Mouse (Mus musculus): ENCODE results near the gene Ncam1. TPM values are rescaled to one million over a fixed set of nuclear protein-coding genes. Genes with fewer than 3 reads are reported as not detected.

Ncam1 gene
- polyA plus RNA-seq, 1 experiment from 2014 or later: 493 TPM

- H3K27ac ChIP-seq (replicated peaks): peak overlapping the region; percentile 42; the same call in 1 of the 2 replicates
Measured at GRCm38 (mm10) chr9:49793241-49793640, 5.5 kb downstream of the Ncam1 start.

GRCm38 (mm10) chr9:49792646-49793045 lies 6.1 kb downstream of the Ncam1 start:
- Histone ChIP-seq H3K9me3 (no peaks in the 10 kb centered on the region), H3K4me1 (replicated peaks) (peaks cover 62% of the 10 kb centered on the region), H3K27ac (replicated peaks) (0 out of 2 replicates have a peak overlapping the region, but pooled peaks have one; percentile 42), H3K4me3 (no peak overlapping the region), H3K4me2 (no peak overlapping the region), H3K9ac (no peak overlapping the region), H3K36me3 (no peaks in the 10 kb centered on the region), H3K27me3 (no peaks in the 10 kb centered on the region)
- ATAC-seq (ENCODE audit: low FRiP score, low read depth): no peak
- 74% methylated on average over 4 of the region's 4 CpGs for WGBS

More at GRCm38 (mm10) chr9:49793241-49793640, 5.5 kb downstream of the Ncam1 start:
- Histone ChIP-seq H3K9ac (0 out of 2 replicates have a peak overlapping the region, but pooled peaks have one; percentile 10), H3K36me3 (no peaks in the 10 kb centered on the region), H3K27me3 (no peaks in the 10 kb centered on the region), H3K4me2 (peak overlapping the region; percentile 3; the same call in 1 of the 2 replicates), H3K4me1 (replicated peaks) (peaks cover 62% of the 10 kb centered on the region), H3K9me3 (no peaks in the 10 kb centered on the region), H3K4me3 (no peak overlapping the region)
- WGBS: 25% methylated on average over 2 of the region's 2 CpGs
- no peak for ATAC-seq (ENCODE audit: low FRiP score, low read depth)

DNA sequence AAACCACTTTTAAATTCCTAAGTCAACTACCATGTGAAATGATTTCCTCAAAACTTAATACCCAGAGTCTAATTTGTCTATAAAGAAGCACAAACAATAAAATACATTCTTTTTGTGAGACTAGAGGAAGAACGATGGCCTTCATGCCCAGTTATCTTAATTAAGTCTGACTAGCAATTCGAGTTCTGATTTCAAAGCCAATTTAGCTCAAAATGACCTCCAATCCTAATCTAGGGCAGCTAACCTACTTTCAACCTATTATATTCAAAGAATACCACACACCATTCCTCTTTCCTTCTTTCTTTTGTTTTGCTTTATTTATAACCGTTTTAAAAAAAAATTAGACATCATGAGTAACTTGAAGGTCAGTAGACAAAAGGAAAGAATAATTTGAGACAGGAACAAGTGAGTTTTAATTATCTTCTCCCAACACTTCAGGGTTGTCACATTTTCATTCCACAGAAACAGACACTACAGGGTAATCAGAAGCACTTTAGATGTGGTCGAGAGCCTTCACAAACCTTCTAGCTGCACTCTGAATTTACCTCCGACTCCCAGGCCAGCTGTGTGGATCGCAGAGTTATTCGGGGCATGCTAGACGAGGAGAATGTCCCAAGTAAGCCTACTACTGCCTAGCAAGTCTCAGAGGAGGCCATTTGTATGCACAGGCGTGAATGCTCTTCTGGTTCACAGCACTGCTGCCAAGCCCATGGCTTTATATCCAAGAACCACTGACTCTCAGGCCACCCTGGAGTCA lies 17.5 kb downstream of the Ncam1 start:
- whole genome bisulfite sequencing: 69% methylated on average over 9 of the region's 9 CpGs
- no peak for ATAC-seq (ENCODE audit: low FRiP score, low read depth)

DNA sequence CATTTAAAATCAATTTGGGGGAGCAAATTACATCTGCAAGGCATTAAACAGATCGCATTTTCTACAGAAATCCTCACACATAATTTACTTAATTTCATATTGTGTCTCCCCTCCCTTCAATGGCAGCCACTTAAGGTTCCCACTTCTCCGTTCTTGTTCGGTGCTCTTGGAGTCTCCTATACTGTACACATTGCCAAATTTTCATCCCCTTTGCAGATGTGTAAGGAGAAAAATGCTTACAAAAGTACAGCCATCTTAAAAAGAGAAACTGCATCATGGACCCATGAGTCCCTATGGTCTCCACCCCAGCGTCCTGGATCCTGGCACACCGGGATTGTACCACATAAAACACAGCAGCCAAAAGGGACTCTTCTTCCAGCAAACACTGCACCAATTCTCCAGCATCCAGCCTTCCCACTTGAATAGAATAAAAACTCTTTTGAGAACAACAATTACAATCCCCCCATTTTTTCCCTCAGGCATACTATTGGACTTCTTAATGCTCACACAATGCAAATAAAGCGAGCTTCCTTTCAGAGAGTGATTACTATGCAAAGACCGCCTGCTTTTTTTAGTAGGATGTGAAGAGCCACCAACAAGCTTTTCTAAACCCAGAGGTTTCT lies 21.6 kb downstream of the Ncam1 start:
- no peak for ATAC-seq (ENCODE audit: low FRiP score, low read depth)
- Histone ChIP-seq H3K4me3 (no peak overlapping the region), H3K36me3 (no peaks in the 10 kb centered on the region), H3K9ac (no peak overlapping the region), H3K27me3 (no peaks in the 10 kb centered on the region), H3K9me3 (no peaks in the 10 kb centered on the region), H3K4me1 (replicated peaks) (peaks cover 39% of the 10 kb centered on the region), H3K4me2 (peak overlapping the region; percentile 13; the same call in 1 of the 2 replicates), H3K27ac (replicated peaks) (peak overlapping the region; percentile 29; the same call in 1 of the 2 replicates)
- WGBS: 38% methylated on average over 7 of the region's 7 CpGs

More for the DNA sequence above, 17.5 kb downstream of the Ncam1 start:
- Histone ChIP-seq H3K27ac (replicated peaks) (no peak overlapping the region), H3K9me3 (no peaks in the 10 kb centered on the region), H3K4me2 (no peak overlapping the region), H3K27me3 (no peaks in the 10 kb centered on the region), H3K4me3 (no peak overlapping the region), H3K4me1 (replicated peaks) (peaks cover 40% of the 10 kb centered on the region), H3K36me3 (no peaks in the 10 kb centered on the region), H3K9ac (no peak overlapping the region)

GRCm38 (mm10) chr9:49766634-49767033 lies 32.1 kb downstream of the Ncam1 start:
- ATAC-seq (ENCODE audit: low FRiP score, low read depth): no peak
- Histone ChIP-seq H3K36me3 (no peaks in the 10 kb centered on the region), H3K27ac (replicated peaks) (no peak overlapping the region), H3K4me1 (replicated peaks) (peaks cover 7% of the 10 kb centered on the region), H3K4me3 (no peak overlapping the region), H3K9me3 (no peaks in the 10 kb centered on the region), H3K4me2 (no peak overlapping the region), H3K9ac (no peak overlapping the region), H3K27me3 (no peaks in the 10 kb centered on the region)
- WGBS: 77% methylated on average over 2 of the region's 2 CpGs

- no peaks in the 10 kb centered on the region for H3K9me3 ChIP-seq
- WGBS: 81% methylated on average over 6 of the region's 6 CpGs
Measured at GRCm38 (mm10) chr9:49760571-49760970, 38.2 kb downstream of the Ncam1 start.

DNA sequence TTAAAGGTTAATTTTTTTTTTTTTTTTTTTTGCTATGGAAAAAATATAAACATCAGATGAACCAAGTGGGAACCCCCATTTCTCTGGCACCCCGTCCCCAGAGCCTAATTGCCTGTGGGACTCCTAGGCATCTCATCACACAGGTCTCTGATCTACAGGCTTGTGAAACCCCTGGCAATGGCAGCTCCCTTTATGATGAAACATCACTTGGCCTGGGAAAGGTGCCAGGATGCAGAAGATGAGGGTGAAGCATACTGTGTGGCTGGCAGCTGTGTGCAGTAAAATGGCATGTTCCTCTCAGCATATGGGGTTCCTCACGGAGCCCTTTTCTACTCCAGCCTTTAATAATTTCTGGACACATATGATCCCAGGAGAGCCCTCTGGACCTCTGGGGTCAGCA lies 40.3 kb downstream of the Ncam1 start:
- ATAC-seq (ENCODE audit: low FRiP score, low read depth): 0 out of 2 replicates have a peak, but pooled peaks have one; percentile 28
- peaks cover 61% of the 10 kb centered on the region for H3K4me1 ChIP-seq (replicated peaks)
- peak overlapping the region; percentile 75 for H3K27ac ChIP-seq (replicated peaks)
- no peaks in the 10 kb centered on the region for H3K36me3 ChIP-seq
- no peaks in the 10 kb centered on the region for H3K27me3 ChIP-seq
- H3K4me2 ChIP-seq: peak overlapping the region; percentile 15; the same call in 1 of the 2 replicates
- no peak overlapping the region for H3K4me3 ChIP-seq
- H3K9ac ChIP-seq: no peak overlapping the region
- 11% methylated on average over 2 of the region's 2 CpGs for WGBS
- no peaks in the 10 kb centered on the region for H3K9me3 ChIP-seq

More at GRCm38 (mm10) chr9:49760571-49760970, 38.2 kb downstream of the Ncam1 start:
- Histone ChIP-seq H3K4me3 (no peak overlapping the region), H3K4me2 (no peak overlapping the region), H3K36me3 (no peaks in the 10 kb centered on the region), H3K27ac (replicated peaks) (no peak overlapping the region), H3K27me3 (no peaks in the 10 kb centered on the region), H3K9ac (no peak overlapping the region), H3K4me1 (replicated peaks) (peaks cover 48% of the 10 kb centered on the region)
- ATAC-seq (ENCODE audit: low FRiP score, low read depth): no peak

- H3K9ac ChIP-seq: no peak overlapping the region
- no peaks in the 10 kb centered on the region for H3K9me3 ChIP-seq
- no peaks in the 10 kb centered on the region for H3K27me3 ChIP-seq
- peaks cover 62% of the 10 kb centered on the region for H3K4me1 ChIP-seq (replicated peaks)
- 19% methylated on average over 12 of the region's 12 CpGs for WGBS
- H3K4me3 ChIP-seq: no peak overlapping the region
- ATAC-seq (ENCODE audit: low FRiP score, low read depth): no peak
- peak overlapping the region; percentile 24 for H3K4me2 ChIP-seq
- H3K36me3 ChIP-seq: no peaks in the 10 kb centered on the region
- H3K27ac ChIP-seq (replicated peaks): peak overlapping the region; percentile 75
Measured at GRCm38 (mm10) chr9:49757986-49758385, 40.7 kb downstream of the Ncam1 start.

DNA sequence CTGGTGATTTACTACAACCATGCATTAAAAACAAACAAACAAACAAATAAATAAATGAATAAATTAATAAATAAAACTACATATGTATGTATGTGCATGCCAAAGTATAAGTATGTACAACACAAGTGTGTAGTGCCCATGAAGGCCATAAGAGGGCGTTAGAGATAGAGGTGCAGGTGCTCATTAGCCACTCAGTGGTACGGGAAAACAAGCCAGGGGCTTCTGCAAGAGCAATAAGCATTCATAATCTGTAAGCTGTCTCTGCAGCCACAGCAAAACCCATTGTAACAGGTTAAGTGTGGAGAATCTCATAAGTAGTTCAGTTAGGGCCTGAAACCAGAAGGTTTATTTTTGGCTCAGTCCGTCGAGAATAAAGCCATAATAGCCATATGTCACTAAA lies 41.1 kb downstream of the Ncam1 start:
- WGBS: 43% methylated on average over 4 of the region's 4 CpGs
- Histone ChIP-seq H3K36me3 (no peaks in the 10 kb centered on the region), H3K4me2 (peak overlapping the region; percentile 24), H3K4me1 (replicated peaks) (peaks cover 65% of the 10 kb centered on the region), H3K27me3 (no peaks in the 10 kb centered on the region), H3K9ac (no peak overlapping the region), H3K9me3 (no peaks in the 10 kb centered on the region), H3K27ac (replicated peaks) (peak overlapping the region; percentile 75), H3K4me3 (no peak overlapping the region)
- ATAC-seq (ENCODE audit: low FRiP score, low read depth): no peak

DNA sequence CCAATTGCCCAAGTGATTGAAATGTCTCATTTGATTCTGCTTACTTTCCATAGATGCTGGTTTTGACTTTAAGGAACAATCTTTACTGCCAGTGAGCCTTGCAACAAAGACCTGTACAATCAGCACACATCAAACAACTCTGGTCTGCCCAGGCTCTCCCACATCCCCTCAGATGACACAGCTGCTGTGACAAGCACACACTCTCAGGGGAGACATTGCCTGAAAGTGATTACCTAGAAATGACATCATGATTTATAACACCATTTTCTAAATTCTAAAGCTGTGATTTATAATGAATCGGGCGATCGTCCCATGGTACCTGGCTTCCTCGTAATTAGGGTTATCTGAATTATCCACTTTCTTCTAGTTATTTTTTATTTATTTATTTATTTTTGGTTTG lies 42.0 kb downstream of the Ncam1 start:
- no peak overlapping the region for H3K27ac ChIP-seq (replicated peaks)

GRCm38 (mm10) chr9:49755214-49755613 lies 43.5 kb downstream of the Ncam1 start:
- Histone ChIP-seq H3K9ac (no peak overlapping the region), H3K9me3 (no peaks in the 10 kb centered on the region), H3K4me2 (no peak overlapping the region), H3K27ac (replicated peaks) (0 out of 2 replicates have a peak overlapping the region, but pooled peaks have one; percentile 1), H3K4me3 (no peak overlapping the region), H3K36me3 (no peaks in the 10 kb centered on the region), H3K27me3 (no peaks in the 10 kb centered on the region), H3K4me1 (replicated peaks) (peaks cover 70% of the 10 kb centered on the region)
- WGBS: 44% methylated on average over 4 of the region's 4 CpGs
- no peak for ATAC-seq (ENCODE audit: low FRiP score, low read depth)

More for the DNA sequence above, 42.0 kb downstream of the Ncam1 start:
- Histone ChIP-seq H3K4me3 (no peak overlapping the region), H3K27me3 (no peaks in the 10 kb centered on the region), H3K36me3 (no peaks in the 10 kb centered on the region), H3K9me3 (no peaks in the 10 kb centered on the region), H3K4me2 (no peak overlapping the region), H3K4me1 (replicated peaks) (peaks cover 71% of the 10 kb centered on the region), H3K9ac (no peak overlapping the region)
- WGBS: 43% methylated on average over 4 of the region's 4 CpGs
- no peak for ATAC-seq (ENCODE audit: low FRiP score, low read depth)

DNA sequence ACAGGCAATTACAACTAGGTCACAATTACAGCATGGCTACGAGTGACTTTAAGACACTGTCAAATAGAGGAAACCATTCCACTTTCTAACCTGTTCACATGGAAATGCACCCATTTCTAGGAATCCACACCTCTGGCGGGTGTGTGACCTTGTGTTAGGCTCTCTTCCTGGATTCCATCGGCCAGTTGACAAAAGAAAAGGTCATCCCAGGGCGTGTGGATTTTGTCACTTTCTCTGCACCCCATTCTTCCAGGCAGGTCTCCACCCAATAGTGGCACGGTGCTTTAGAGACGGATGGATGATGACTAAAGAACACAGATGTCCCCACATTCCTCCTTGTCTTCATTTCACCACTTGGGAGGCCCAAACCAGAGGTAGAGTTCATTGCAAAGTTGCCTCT lies 47.3 kb downstream of the Ncam1 start:
- no peaks in the 10 kb centered on the region for H3K9me3 ChIP-seq
- no peak overlapping the region for H3K27ac ChIP-seq (replicated peaks)
- H3K4me2 ChIP-seq: no peak overlapping the region
- H3K9ac ChIP-seq: no peak overlapping the region
- no peak overlapping the region for H3K4me3 ChIP-seq
- H3K36me3 ChIP-seq: no peaks in the 10 kb centered on the region
- H3K27me3 ChIP-seq: no peaks in the 10 kb centered on the region
- peaks cover 58% of the 10 kb centered on the region for H3K4me1 ChIP-seq (replicated peaks)
- WGBS: 51% methylated on average over 6 of the region's 6 CpGs
- ATAC-seq (ENCODE audit: low FRiP score, low read depth): no peak
